Mouse (Mus musculus): Measurements from ENCODE around the gene Fam89b. TPM values are rescaled to one million over a fixed set of nuclear protein-coding genes. Genes with fewer than 3 reads are reported as not detected.

The Fam89b gene
- not detected for polyA plus RNA-seq (2014; fragmentation: Illumina TruSeq; extraction: RNeasy Lipid Tissue Mini Kit (QIAGEN cat#74804))

GRCm38 (mm10) chr19:5729444-5729815 lies at the start of gene Fam89b:
Fam89b (minus strand) TSS chr19:5729653.

GRCm38 (mm10) chr19:5770925-5771860 lies 41.7 kb upstream of the Fam89b start, which contains the start of gene Scyl1:
Scyl1 (minus strand) TSS chr19:5771419.

GRCm38 (mm10) chr19:5740320-5741317 lies 11.2 kb upstream of the Fam89b start, which contains the start of gene Ltbp3:
Ltbp3 (plus strand) TSS chr19:5740904.

GRCm38 (mm10) chr19:5725767-5726515 lies 3.5 kb downstream of the Fam89b start, which contains the start of gene Ehbp1l1:
Ehbp1l1 (minus strand) TSS chr19:5726317.

GRCm38 (mm10) chr19:5704163-5704800 lies 25.2 kb downstream of the Fam89b start, which contains the start of gene Kcnk7:
Kcnk7 (plus strand) TSS chr19:5704367.

GRCm38 (mm10) chr19:5688200-5689087 lies 41.0 kb downstream of the Fam89b start, which contains the start of the genes Map3k11 and Pcnx3:
Map3k11 (plus strand) TSS chr19:5688742.
Pcnx3 (minus strand) TSS chr19:5688908.

Other genes with a start within 250 kb of the Fam89b start
- 1.6 TPM for gene Mus81, start 241.3 kb downstream of the Fam89b start, polyA plus RNA-seq (2014; fragmentation: Illumina TruSeq; extraction: RNeasy Lipid Tissue Mini Kit (QIAGEN cat#74804))
- 190 TPM for gene Cfl1, start 239.2 kb downstream of the Fam89b start, polyA plus RNA-seq (2014; fragmentation: Illumina TruSeq; extraction: RNeasy Lipid Tissue Mini Kit (QIAGEN cat#74804))
- gene 1700020D05Rik, start 225.9 kb downstream of the Fam89b start, polyA plus RNA-seq (2014; fragmentation: Illumina TruSeq; extraction: RNeasy Lipid Tissue Mini Kit (QIAGEN cat#74804)) = not detected
- not detected for gene Snx32, start 219.1 kb downstream of the Fam89b start, polyA plus RNA-seq (2014; fragmentation: Illumina TruSeq; extraction: RNeasy Lipid Tissue Mini Kit (QIAGEN cat#74804))
- gene Ovol1, start 169.0 kb downstream of the Fam89b start, polyA plus RNA-seq (2014; fragmentation: Illumina TruSeq; extraction: RNeasy Lipid Tissue Mini Kit (QIAGEN cat#74804)) = 0.20 TPM
- gene Ap5b1, start 161.6 kb downstream of the Fam89b start, polyA plus RNA-seq (2014; fragmentation: Illumina TruSeq; extraction: RNeasy Lipid Tissue Mini Kit (QIAGEN cat#74804)) = not detected
- 1.2 TPM for gene Rnaseh2c, start 127.8 kb downstream of the Fam89b start, polyA plus RNA-seq (2014; fragmentation: Illumina TruSeq; extraction: RNeasy Lipid Tissue Mini Kit (QIAGEN cat#74804))
- gene Kat5, start 119.4 kb downstream of the Fam89b start, polyA plus RNA-seq (2014; fragmentation: Illumina TruSeq; extraction: RNeasy Lipid Tissue Mini Kit (QIAGEN cat#74804)) = 31.8 TPM
- gene Rela, start 92.2 kb downstream of the Fam89b start, polyA plus RNA-seq (2014; fragmentation: Illumina TruSeq; extraction: RNeasy Lipid Tissue Mini Kit (QIAGEN cat#74804)) = 1.3 TPM
- gene Sipa1, start 65.9 kb downstream of the Fam89b start, polyA plus RNA-seq (2014; fragmentation: Illumina TruSeq; extraction: RNeasy Lipid Tissue Mini Kit (QIAGEN cat#74804)) = 2.2 TPM
- 1.5 TPM for gene Map3k11, start 40.9 kb downstream of the Fam89b start, polyA plus RNA-seq (2014; fragmentation: Illumina TruSeq; extraction: RNeasy Lipid Tissue Mini Kit (QIAGEN cat#74804))
- 0.29 TPM for gene Pcnx3, start 40.7 kb downstream of the Fam89b start, polyA plus RNA-seq (2014; fragmentation: Illumina TruSeq; extraction: RNeasy Lipid Tissue Mini Kit (QIAGEN cat#74804))
- not detected for gene Kcnk7, start 25.3 kb downstream of the Fam89b start, polyA plus RNA-seq (2014; fragmentation: Illumina TruSeq; extraction: RNeasy Lipid Tissue Mini Kit (QIAGEN cat#74804))
- gene Ehbp1l1, start 3.3 kb downstream of the Fam89b start, polyA plus RNA-seq (2014; fragmentation: Illumina TruSeq; extraction: RNeasy Lipid Tissue Mini Kit (QIAGEN cat#74804)) = 2.2 TPM
- gene Ltbp3, start 11.3 kb upstream of the Fam89b start, polyA plus RNA-seq (2014; fragmentation: Illumina TruSeq; extraction: RNeasy Lipid Tissue Mini Kit (QIAGEN cat#74804)) = 7.7 TPM
- 0.57 TPM for gene Scyl1, start 41.8 kb upstream of the Fam89b start, polyA plus RNA-seq (2014; fragmentation: Illumina TruSeq; extraction: RNeasy Lipid Tissue Mini Kit (QIAGEN cat#74804))
- 2.9 TPM for gene Frmd8, start 145.6 kb upstream of the Fam89b start, polyA plus RNA-seq (2014; fragmentation: Illumina TruSeq; extraction: RNeasy Lipid Tissue Mini Kit (QIAGEN cat#74804))
- 0.31 TPM for gene Slc25a45, start 148.2 kb upstream of the Fam89b start, polyA plus RNA-seq (2014; fragmentation: Illumina TruSeq; extraction: RNeasy Lipid Tissue Mini Kit (QIAGEN cat#74804))
- gene Tigd3, start 164.5 kb upstream of the Fam89b start, polyA plus RNA-seq (2014; fragmentation: Illumina TruSeq; extraction: RNeasy Lipid Tissue Mini Kit (QIAGEN cat#74804)) = not detected
- 5.9 TPM for gene Dpf2, start 183.4 kb upstream of the Fam89b start, polyA plus RNA-seq (2014; fragmentation: Illumina TruSeq; extraction: RNeasy Lipid Tissue Mini Kit (QIAGEN cat#74804))
- 1.4 TPM for gene Cdc42ep2, start 195.2 kb upstream of the Fam89b start, polyA plus RNA-seq (2014; fragmentation: Illumina TruSeq; extraction: RNeasy Lipid Tissue Mini Kit (QIAGEN cat#74804))
- gene Pola2, start 234.5 kb upstream of the Fam89b start, polyA plus RNA-seq (2014; fragmentation: Illumina TruSeq; extraction: RNeasy Lipid Tissue Mini Kit (QIAGEN cat#74804)) = 4.3 TPM

All from ovary, adult 10 weeks (tissue).